Mouse (Mus musculus): ENCODE measurements around the gene Wdr41.

- no peak for TF ChIP-seq CTCF (IDR thresholded peaks at IDR 0.05; ENCODE audit: extremely low read depth, insufficient read depth, insufficient read length, insufficient replicate concordance)
- TF ChIP-seq POLR2A (IDR thresholded peaks at IDR 0.05; ENCODE audit: low read depth, low read length), result no peak
Observed at GRCm38 (mm10) chr13:95034715-95035114, 58.6 kb downstream of the Wdr41 start.
